Mouse (Mus musculus): ENCODE data around the gene Slc22a18. TPM values are rescaled to one million over a fixed set of nuclear protein-coding genes. Genes with fewer than 3 reads are reported as not detected.

Slc22a18 gene
- 2.8 and 5.2 TPM in 2 replicates for polyA plus RNA-seq (2014; fragmentation: Nextera tagmentation; extraction: Ambion mirVana)

GRCm38 (mm10) chr7:143473347-143474101 lies at the start of gene Slc22a18:
Gene Slc22a18, plus strand, starts transcription at chr7:143473736.
- no peak within 1 kb of the TSS for H3K9ac ChIP-seq (ENCODE audit: low read depth, low read length)

GRCm38 (mm10) chr7:143428142-143428813 lies 45.3 kb upstream of the Slc22a18 start:
- H3K4me3 ChIP-seq (ENCODE audit: low read depth, low read length): no peak overlapping the region
- ATAC-seq (replicated peaks; ENCODE audit: low FRiP score): no peak
- H3K4me1 ChIP-seq (replicated peaks; ENCODE audit: control insufficient read depth, insufficient read depth, low read length): no peaks in the 10 kb centered on the region; the same call in 1 of the 2 replicates
- H3K27ac ChIP-seq (ENCODE audit: low read depth, low read length): no peak overlapping the region
- H3K36me3 ChIP-seq (ENCODE audit: control insufficient read depth, insufficient read depth, low read length): no peaks in the 10 kb centered on the region
- no peak for DNase-seq (ENCODE audit: low spot score)
- peaks cover under 1% of the 10 kb centered on the region; the same call in 1 of the 2 replicates for H3K27me3 ChIP-seq (replicated peaks; ENCODE audit: control insufficient read depth, insufficient read depth, low read length)
- no peak overlapping the region for H3K9ac ChIP-seq (ENCODE audit: low read depth, low read length)
- WGBS: 77% methylated on average over 23 of the region's 23 CpGs
- no peaks in the 10 kb centered on the region for H3K9me3 ChIP-seq (ENCODE audit: control insufficient read depth, low read length)
- no peak overlapping the region for H3K4me2 ChIP-seq

More at GRCm38 (mm10) chr7:143473347-143474101, at the start of gene Slc22a18:
- Histone ChIP-seq H3K4me2 (peak within 1 kb of the TSS; percentile 13), H3K4me3 (ENCODE audit: low read depth, low read length) (no peak within 1 kb of the TSS), H3K27ac (ENCODE audit: low read depth, low read length) (no peak within 1 kb of the TSS), H3K36me3 (ENCODE audit: control insufficient read depth, insufficient read depth, low read length) (no peaks in the 10 kb centered on the region), H3K9me3 (ENCODE audit: control insufficient read depth, low read length) (no peaks in the 10 kb centered on the region), H3K27me3 (replicated peaks; ENCODE audit: control insufficient read depth, insufficient read depth, low read length) (no peaks in the 10 kb centered on the region), H3K4me1 (replicated peaks; ENCODE audit: control insufficient read depth, insufficient read depth, low read length) (no peaks in the 10 kb centered on the region)
- ATAC-seq (replicated peaks; ENCODE audit: low FRiP score) (no peak), DNase-seq (ENCODE audit: low spot score) (no peak)
- WGBS: 26% methylated on average over 4 of the region's 4 CpGs

GRCm38 (mm10) chr7:143428814-143429499 lies 44.6 kb upstream of the Slc22a18 start:
- WGBS: 71% methylated on average over 2 of the region's 2 CpGs
- ATAC-seq (replicated peaks; ENCODE audit: low FRiP score): no peak
- Histone ChIP-seq H3K36me3 (ENCODE audit: control insufficient read depth, insufficient read depth, low read length) (no peaks in the 10 kb centered on the region), H3K4me1 (replicated peaks; ENCODE audit: control insufficient read depth, insufficient read depth, low read length) (no peaks in the 10 kb centered on the region; the same call in 1 of the 2 replicates), H3K27me3 (replicated peaks; ENCODE audit: control insufficient read depth, insufficient read depth, low read length) (peaks cover 4% of the 10 kb centered on the region; the same call in 1 of the 2 replicates), H3K9ac (ENCODE audit: low read depth, low read length) (no peak overlapping the region), H3K4me2 (no peak overlapping the region), H3K27ac (ENCODE audit: low read depth, low read length) (no peak overlapping the region), H3K9me3 (ENCODE audit: control insufficient read depth, low read length) (no peaks in the 10 kb centered on the region), H3K4me3 (ENCODE audit: low read depth, low read length) (no peak overlapping the region)
- no peak for DNase-seq (ENCODE audit: low spot score)

GRCm38 (mm10) chr7:143432631-143433030 lies 40.9 kb upstream of the Slc22a18 start:
- peaks cover 21% of the 10 kb centered on the region for H3K27me3 ChIP-seq (replicated peaks; ENCODE audit: control insufficient read depth, insufficient read depth, low read length)
- ATAC-seq (replicated peaks; ENCODE audit: low FRiP score) (no peak), DNase-seq (ENCODE audit: low spot score) (no peak)
- no peaks in the 10 kb centered on the region for H3K9me3 ChIP-seq (ENCODE audit: control insufficient read depth, low read length)
- WGBS: 65% methylated on average over 1 of the region's 1 CpGs
- H3K4me3 ChIP-seq (ENCODE audit: low read depth, low read length): no peak overlapping the region
- no peaks in the 10 kb centered on the region for H3K36me3 ChIP-seq (ENCODE audit: control insufficient read depth, insufficient read depth, low read length)
- peaks cover 1% of the 10 kb centered on the region; the same call in 1 of the 2 replicates for H3K4me1 ChIP-seq (replicated peaks; ENCODE audit: control insufficient read depth, insufficient read depth, low read length)
- H3K27ac ChIP-seq (ENCODE audit: low read depth, low read length): no peak overlapping the region
- H3K4me2 ChIP-seq: no peak overlapping the region
- no peak overlapping the region for H3K9ac ChIP-seq (ENCODE audit: low read depth, low read length)

GRCm38 (mm10) chr7:143433331-143433730 lies 40.2 kb upstream of the Slc22a18 start:
- DNase-seq (ENCODE audit: low spot score) (no peak), ATAC-seq (replicated peaks; ENCODE audit: low FRiP score) (no peak)
- 80% methylated on average over 7 of the region's 7 CpGs for WGBS
- Histone ChIP-seq H3K9me3 (ENCODE audit: control insufficient read depth, low read length) (no peaks in the 10 kb centered on the region), H3K4me3 (ENCODE audit: low read depth, low read length) (no peak overlapping the region), H3K27ac (ENCODE audit: low read depth, low read length) (no peak overlapping the region), H3K9ac (ENCODE audit: low read depth, low read length) (no peak overlapping the region), H3K4me2 (no peak overlapping the region), H3K4me1 (replicated peaks; ENCODE audit: control insufficient read depth, insufficient read depth, low read length) (peaks cover 2% of the 10 kb centered on the region; the same call in 1 of the 2 replicates), H3K27me3 (replicated peaks; ENCODE audit: control insufficient read depth, insufficient read depth, low read length) (peaks cover 28% of the 10 kb centered on the region), H3K36me3 (ENCODE audit: control insufficient read depth, insufficient read depth, low read length) (no peaks in the 10 kb centered on the region)

- peak overlapping the region; percentile 55 for H3K4me2 ChIP-seq
- DNase-seq (ENCODE audit: low spot score): peak; percentile 51
- H3K27ac ChIP-seq (ENCODE audit: low read depth, low read length): no peak overlapping the region
- peak overlapping the region; percentile 42 for H3K4me3 ChIP-seq (ENCODE audit: low read depth, low read length)
- H3K27me3 ChIP-seq (replicated peaks; ENCODE audit: control insufficient read depth, insufficient read depth, low read length): peaks cover 49% of the 10 kb centered on the region
- no peak for ATAC-seq (replicated peaks; ENCODE audit: low FRiP score)
- no peaks in the 10 kb centered on the region for H3K36me3 ChIP-seq (ENCODE audit: control insufficient read depth, insufficient read depth, low read length)
- WGBS: 15% methylated on average over 18 of the region's 18 CpGs
- H3K9ac ChIP-seq (ENCODE audit: low read depth, low read length): peak overlapping the region; percentile 66
- H3K9me3 ChIP-seq (ENCODE audit: control insufficient read depth, low read length): no peaks in the 10 kb centered on the region
- peaks cover 2% of the 10 kb centered on the region for H3K4me1 ChIP-seq (replicated peaks; ENCODE audit: control insufficient read depth, insufficient read depth, low read length)
These were observed 36.2 kb upstream of the Slc22a18 start for GRCm38 (mm10) chr7:143437231-143437893.

GRCm38 (mm10) chr7:143437894-143438581 lies 35.5 kb upstream of the Slc22a18 start:
- Histone ChIP-seq H3K27me3 (replicated peaks; ENCODE audit: control insufficient read depth, insufficient read depth, low read length) (peaks cover 56% of the 10 kb centered on the region), H3K9me3 (ENCODE audit: control insufficient read depth, low read length) (no peaks in the 10 kb centered on the region), H3K4me3 (ENCODE audit: low read depth, low read length) (peak overlapping the region; percentile 42), H3K4me2 (peak overlapping the region; percentile 55), H3K4me1 (replicated peaks; ENCODE audit: control insufficient read depth, insufficient read depth, low read length) (peaks cover 2% of the 10 kb centered on the region), H3K27ac (ENCODE audit: low read depth, low read length) (no peak overlapping the region), H3K36me3 (ENCODE audit: control insufficient read depth, insufficient read depth, low read length) (no peaks in the 10 kb centered on the region), H3K9ac (ENCODE audit: low read depth, low read length) (peak overlapping the region; percentile 66)
- DNase-seq (ENCODE audit: low spot score) (no peak), ATAC-seq (replicated peaks; ENCODE audit: low FRiP score) (no peak)
- 4% methylated on average over 53 of the region's 63 CpGs for WGBS

- no peak for DNase-seq (ENCODE audit: low spot score)
- H3K4me3 ChIP-seq (ENCODE audit: low read depth, low read length): no peak overlapping the region
- H3K36me3 ChIP-seq (ENCODE audit: control insufficient read depth, insufficient read depth, low read length): no peaks in the 10 kb centered on the region
- no peaks in the 10 kb centered on the region for H3K9me3 ChIP-seq (ENCODE audit: control insufficient read depth, low read length)
- no peak overlapping the region for H3K9ac ChIP-seq (ENCODE audit: low read depth, low read length)
- peaks cover 2% of the 10 kb centered on the region for H3K4me1 ChIP-seq (replicated peaks; ENCODE audit: control insufficient read depth, insufficient read depth, low read length)
- peaks cover 62% of the 10 kb centered on the region for H3K27me3 ChIP-seq (replicated peaks; ENCODE audit: control insufficient read depth, insufficient read depth, low read length)
- no peak overlapping the region for H3K27ac ChIP-seq (ENCODE audit: low read depth, low read length)
- 82% methylated on average over 1 of the region's 1 CpGs for WGBS
- ATAC-seq (replicated peaks; ENCODE audit: low FRiP score): no peak
- no peak overlapping the region for H3K4me2 ChIP-seq
These were observed 34.6 kb upstream of the Slc22a18 start for GRCm38 (mm10) chr7:143438965-143439364.

Measured in liver, embryonic 11.5 days (tissue).